Mouse (Mus musculus) spleen, postnatal 10 days (tissue): ENCODE measurements around the gene Dcst2.
A peak's percentile ranks its signal among the peaks of the same experiment; 100 is the strongest.

ENCODE experiments used
- DNase-seq, 2 experiments: peaks; one replicate each; pipeline ENCODE4 v3.0.0; 2021 to 2022; ENCODE audit warnings: low spot score in 2 of 2

Gene Dcst2

GRCm38 (mm10) chr3:89332013-89332412 lies 29.8 kb upstream of the Dcst2 start:
- DNase-seq = no peak

DNA sequence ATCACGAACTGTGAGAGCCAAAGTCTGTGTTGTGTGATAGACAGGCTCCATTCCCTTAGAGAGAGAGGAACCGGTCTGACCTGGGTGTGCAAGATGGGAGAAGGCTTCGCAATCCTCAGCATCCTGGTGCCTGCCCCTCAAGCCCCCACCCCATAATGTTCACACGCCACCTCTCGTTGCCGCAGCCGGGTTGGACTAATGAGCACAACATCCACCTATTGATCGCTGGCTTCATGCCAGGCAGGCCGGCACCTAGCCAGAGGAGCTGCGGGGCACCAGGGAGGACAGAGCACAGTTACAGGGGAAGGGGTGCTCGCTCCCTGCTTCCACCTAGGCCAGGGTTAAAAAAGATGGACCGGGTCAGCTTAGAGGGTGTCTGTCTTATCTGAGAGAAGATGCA lies 29.3 kb upstream of the Dcst2 start:
- no peak for DNase-seq

DNA sequence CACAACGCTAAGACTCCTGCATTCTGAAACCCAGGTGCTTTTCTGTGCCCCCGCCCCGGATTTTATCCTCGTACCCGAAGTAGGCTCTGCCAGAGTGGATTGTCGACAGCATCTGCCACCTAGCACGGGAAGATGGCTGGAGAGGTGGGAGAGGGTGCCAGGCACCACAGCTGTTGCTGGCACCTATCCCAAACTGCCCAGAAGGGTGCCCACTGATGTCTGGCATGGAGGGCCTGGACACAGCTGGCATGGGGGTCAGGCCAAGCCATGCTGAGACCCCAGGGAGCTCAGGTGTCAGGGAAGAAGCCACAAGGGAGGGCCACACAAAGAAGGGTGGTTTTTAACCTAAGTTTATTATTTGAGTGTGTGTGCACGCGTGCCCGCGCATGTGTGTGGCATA lies 28.7 kb upstream of the Dcst2 start:
- DNase-seq = no peak

DNA sequence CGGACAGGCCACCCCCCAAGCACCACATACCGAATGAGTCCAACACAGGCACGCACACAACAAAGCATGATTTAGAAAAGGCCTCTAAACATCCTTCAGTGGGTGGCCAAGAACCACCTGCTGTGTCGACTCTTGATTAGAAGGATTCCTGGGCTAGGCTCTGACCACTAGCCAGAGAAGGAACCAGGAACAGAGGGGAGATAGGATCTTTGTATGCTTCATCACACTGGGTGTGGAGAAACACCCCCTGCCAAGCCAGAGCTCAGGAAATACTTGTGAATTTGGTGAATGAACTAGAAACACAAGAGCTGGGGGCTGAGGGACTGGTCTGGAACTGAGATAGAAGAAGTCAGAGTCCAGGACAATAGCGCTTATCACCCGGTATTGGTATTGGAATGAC lies 25.2 kb upstream of the Dcst2 start:
- DNase-seq = no peak

DNA sequence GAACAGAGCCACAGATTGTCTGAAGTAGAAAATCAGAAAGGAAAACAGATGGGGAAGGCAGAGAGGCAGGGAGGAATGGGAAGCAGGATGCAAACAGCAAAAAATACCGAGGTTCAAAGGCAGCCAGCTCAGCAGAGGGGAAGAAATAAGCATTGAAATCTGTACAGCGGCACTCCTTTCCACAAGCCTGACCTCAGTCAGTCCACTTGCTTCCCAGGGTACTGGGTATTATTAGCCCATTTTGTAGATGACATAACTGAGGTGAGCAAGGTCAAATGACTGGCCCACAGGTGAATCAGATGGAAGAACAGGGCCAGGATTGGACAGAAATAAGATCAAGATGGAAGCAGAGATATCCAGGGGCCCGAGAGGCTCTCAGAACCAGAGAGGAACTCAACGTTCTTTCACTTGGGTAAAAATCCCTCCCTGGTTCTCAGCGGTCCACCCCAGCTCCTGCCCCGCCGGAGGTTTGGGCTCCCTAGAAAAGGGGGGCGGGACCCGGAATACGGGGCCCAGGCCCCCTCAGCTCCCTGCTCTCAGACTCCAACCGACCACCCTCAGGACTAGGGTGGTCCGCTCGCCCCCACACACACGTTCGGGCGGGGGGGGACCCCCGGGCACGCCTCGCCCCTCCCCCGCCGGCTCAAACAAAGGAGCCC lies 24.6 kb upstream of the Dcst2 start:
- DNase-seq = no peak

DNA sequence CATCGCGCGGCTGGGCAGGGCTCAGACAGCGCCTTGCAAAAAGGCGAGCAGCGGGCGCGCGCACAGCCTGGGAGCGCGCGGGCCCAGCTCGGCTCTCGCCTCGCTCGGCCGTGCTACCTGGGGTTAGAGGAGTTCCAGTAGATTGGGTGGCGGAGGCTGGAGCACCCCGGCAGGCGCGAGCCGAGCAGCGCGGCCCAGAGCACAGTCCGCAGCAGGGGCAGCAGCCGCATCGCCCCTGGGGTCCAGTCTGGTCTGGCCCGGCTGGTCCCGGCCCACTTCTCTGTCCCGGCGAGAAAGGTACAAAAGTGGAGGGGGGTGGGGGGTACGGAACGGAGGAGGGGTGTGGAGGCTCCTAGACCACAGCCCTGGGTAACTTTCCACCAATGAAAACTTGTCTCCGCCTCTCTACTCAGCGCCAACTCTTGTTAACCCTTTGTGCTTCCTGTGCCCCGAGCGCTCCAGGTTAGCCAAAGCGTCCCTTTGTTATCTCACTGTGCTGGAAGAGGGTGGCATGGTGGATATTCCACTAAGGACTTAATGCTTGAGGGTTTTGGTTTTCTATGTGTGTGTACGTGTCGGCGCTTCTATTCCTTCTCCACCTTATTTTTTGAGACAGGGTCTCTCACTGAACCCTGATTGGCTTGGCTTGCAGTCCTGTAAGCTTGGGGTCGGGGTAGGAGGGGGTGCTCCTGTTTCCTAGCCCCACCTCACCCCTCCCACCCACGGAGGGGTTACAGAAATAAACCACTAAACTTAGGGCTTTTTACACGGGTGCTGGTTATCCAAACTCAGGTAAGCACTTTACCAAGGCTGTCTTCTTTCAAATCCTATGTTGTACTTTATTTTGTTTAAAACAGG lies 23.8 kb upstream of the Dcst2 start, which contains the start of gene Efna4:
TSS of gene Efna4 (minus strand) at position 308 of the 858 bp plus-strand sequence.
- DNase-seq = peak in 1 of 2 experiments; percentile 54

DNA sequence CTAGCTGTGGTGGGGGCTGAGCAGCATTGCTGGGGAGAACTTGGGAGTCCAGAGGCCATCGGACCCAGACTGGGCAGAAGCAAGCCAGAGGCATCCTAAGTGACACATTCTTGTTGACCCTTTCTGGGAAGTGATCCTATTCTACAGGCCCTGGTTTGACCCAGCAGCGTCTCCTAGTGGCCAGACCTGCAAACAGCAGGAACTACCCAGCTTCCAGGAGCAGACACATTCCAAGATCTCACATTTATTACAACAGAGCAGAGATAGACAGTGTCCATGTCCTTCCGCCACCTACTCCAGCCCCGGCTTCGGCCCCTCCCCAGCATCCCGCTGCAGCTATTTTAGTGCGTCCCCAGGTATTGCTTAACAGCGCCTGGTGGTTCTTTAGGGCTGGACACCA lies 22.4 kb upstream of the Dcst2 start:
- DNase-seq = peak; percentile 56 to 77

GRCm38 (mm10) chr3:89340465-89340864 lies 21.3 kb upstream of the Dcst2 start:
- peak; percentile 67 to 82 for DNase-seq

DNA sequence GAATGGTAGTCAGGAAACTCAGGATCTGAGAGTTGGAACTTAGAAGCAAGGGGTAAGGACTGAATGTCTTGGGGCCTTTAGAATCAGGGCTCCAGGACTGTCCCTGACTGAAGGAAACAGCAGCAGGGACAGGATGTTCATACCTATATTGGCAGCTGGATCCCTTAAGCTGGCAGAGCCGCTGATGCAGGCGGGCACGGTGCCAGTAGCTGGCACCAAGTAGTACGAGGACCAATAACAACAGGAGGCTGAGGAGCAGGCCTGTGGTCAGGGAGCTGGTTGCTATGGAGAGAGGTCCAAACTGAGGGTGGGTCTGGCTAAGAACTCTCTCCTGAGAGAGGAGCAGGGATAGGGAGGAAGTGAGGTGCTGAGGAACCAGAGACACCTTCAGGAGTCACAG lies 20.0 kb upstream of the Dcst2 start:
- DNase-seq = no peak

GRCm38 (mm10) chr3:89343279-89343678 lies 18.5 kb upstream of the Dcst2 start:
- no peak for DNase-seq

- DNase-seq = no peak
Observed at GRCm38 (mm10) chr3:89346815-89347540, 14.8 kb upstream of the Dcst2 start.

DNA sequence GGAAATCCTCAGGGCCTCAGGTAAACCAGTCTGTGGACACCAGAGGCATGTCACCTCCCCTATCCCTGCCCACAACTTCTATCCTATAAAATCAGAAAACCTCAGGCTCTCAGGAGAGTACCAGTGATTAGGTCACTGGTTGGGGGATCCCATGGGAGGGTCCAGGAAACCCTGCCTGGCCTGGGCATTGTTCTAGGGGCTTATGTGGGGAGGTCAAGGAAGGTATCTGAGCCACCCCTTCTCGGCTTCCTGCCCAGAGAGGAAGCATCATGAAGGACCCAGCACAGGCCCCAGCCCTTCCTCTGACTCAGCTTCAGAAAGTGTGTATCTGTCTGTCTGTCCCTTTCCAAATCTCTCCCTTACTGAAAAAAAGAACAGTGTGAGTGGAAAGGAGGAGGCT lies 13.9 kb upstream of the Dcst2 start:
- no peak for DNase-seq

DNA sequence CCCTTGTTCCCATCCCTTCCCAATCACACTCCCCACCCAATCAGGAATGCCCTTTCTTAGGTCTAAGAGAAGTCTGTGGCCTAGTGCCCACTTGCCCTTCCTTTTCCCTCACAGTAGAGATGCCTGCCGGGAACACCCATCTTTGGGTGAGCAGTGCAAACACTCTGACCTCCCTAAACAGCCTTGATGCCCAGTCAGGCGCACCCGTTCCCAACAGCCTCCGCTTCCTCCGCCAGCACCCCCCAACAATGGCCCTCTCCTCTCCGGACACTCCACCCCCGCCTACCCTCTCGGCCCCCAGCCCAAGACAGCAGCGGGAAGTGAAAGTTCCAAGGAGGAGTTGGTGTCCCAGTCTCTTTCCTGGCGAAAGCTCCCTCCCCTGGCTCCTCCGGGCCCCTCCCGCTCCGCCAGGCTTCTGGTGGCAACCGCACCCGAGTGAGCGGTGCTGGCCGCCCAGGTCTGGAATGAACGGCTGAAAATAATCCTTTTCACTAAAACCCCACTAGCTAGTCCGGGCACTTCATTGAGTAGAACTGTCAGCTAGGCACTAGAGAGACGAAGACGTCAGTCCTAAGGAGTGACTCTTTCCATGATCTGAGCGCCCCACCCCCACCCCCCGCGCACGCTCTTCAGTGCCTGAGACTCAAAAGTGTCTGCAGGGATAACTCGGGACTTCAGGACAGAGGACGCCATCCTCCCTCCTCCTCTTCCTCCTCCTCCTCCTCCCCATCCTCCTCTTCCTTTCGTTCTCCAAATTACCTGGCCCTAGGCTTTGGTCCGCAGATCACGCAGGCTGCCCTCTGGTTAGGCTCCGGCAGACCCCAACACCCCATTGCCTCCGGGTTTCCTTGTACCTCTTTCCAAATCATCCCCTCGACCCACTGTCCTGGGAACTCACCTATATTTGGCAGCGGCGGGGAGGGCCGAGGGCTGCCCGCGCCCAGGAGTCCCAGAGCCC lies 12.6 kb upstream of the Dcst2 start:
- DNase-seq = peak; percentile 31 to 32

- DNase-seq = peak; percentile 79 to 86
Observed at GRCm38 (mm10) chr3:89349869-89350501, 11.8 kb upstream of the Dcst2 start, which contains the start of gene Adam15. TSS of gene Adam15 (minus strand) at chr3:89349996.

GRCm38 (mm10) chr3:89351271-89351670 lies 10.5 kb upstream of the Dcst2 start:
- no peak for DNase-seq

GRCm38 (mm10) chr3:89354816-89355511 lies 6.8 kb upstream of the Dcst2 start:
- peak; percentile 68 to 86 for DNase-seq

DNA sequence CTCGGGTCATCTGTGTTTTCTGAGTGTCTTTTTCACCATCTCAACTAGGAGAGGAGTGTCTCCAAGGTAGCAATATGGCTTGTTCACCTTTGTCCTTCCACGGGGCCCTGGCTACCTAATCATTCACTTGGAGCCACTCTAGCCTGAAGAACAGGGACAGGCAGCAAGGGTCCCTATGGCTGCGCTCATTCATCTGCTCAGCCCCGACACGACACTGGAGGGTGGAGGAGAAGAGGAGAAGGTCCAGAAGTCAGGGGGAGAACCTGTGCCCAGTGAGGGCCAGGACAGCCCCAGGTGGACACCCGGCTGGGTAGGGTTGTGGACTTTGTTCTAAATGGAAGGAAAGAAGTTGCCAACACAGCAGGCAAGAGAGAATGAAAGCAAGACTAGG lies 6.3 kb upstream of the Dcst2 start:
- DNase-seq = no peak

DNA sequence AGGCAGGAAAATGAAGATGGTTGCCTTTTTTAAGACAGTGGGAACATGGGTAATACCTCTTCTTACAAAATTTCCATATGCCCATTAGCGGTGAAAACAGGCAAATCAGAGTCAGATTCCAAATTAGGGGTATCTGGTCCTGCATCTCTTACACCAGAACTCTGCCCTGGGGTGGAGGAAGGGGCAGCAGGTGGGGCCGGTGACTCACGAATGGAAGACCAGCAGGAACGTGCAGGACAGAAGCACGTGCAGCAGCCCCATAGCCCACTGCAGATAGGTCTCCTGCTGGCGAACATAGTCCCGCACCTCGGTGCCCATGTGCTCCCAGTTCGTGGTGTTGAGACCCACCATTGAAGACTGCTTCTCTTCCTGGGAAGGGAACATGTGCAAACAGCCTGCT lies 5.7 kb upstream of the Dcst2 start:
- no peak for DNase-seq

GRCm38 (mm10) chr3:89359630-89360029 lies 2.1 kb upstream of the Dcst2 start:
- DNase-seq = no peak

- DNase-seq = no peak
Observed at GRCm38 (mm10) chr3:89360237-89360636, 1.5 kb upstream of the Dcst2 start.
